Mouse (Mus musculus): ENCODE measurements around the gene Eif2b2. TPM values are rescaled to one million over a fixed set of nuclear protein-coding genes. Genes with fewer than 3 reads are reported as not detected.
A peak's percentile ranks its signal among the peaks of the same experiment; 100 is the strongest.

Gene Eif2b2
- polyA plus RNA-seq, 1 experiment from 2014 or later, result 84.4 TPM

GRCm38 (mm10) chr12:85264531-85264930 lies 45.2 kb downstream of the Eif2b2 start:
- H3K9me3 ChIP-seq, result no peaks in the 10 kb centered on the region
- peaks cover 8% of the 10 kb centered on the region; the same call in 1 of the 2 replicates for H3K4me1 ChIP-seq (replicated peaks)
- H3K27ac ChIP-seq, result no peak overlapping the region
- no peaks in the 10 kb centered on the region for H3K27me3 ChIP-seq
- peaks cover 20% of the 10 kb centered on the region for H3K36me3 ChIP-seq
- no peak overlapping the region for H3K9ac ChIP-seq
- H3K4me3 ChIP-seq, result no peak overlapping the region
- 76% methylated on average over 8 of the region's 8 CpGs for WGBS
- H3K4me2 ChIP-seq, result no peak overlapping the region
- no peak for ATAC-seq (ENCODE audit: low FRiP score)

GRCm38 (mm10) chr12:85264940-85265339 lies 45.7 kb downstream of the Eif2b2 start:
- Histone ChIP-seq H3K36me3 (peaks cover 20% of the 10 kb centered on the region), H3K27me3 (no peaks in the 10 kb centered on the region), H3K9me3 (no peaks in the 10 kb centered on the region), H3K4me1 (replicated peaks) (peaks cover 10% of the 10 kb centered on the region; the same call in 1 of the 2 replicates), H3K4me2 (no peak overlapping the region), H3K9ac (no peak overlapping the region), H3K4me3 (no peak overlapping the region), H3K27ac (no peak overlapping the region)
- 70% methylated on average over 7 of the region's 7 CpGs for WGBS
- ATAC-seq (ENCODE audit: low FRiP score), result no peak

GRCm38 (mm10) chr12:85266248-85266647 lies 47.0 kb downstream of the Eif2b2 start:
- WGBS, result 89% methylated on average over 3 of the region's 3 CpGs

GRCm38 (mm10) chr12:85269821-85270220 lies 50.5 kb downstream of the Eif2b2 start:
- 0 out of 2 replicates have a peak, but pooled peaks have one; percentile 6 for ATAC-seq (ENCODE audit: low FRiP score)
- H3K9ac ChIP-seq, result peak overlapping the region; percentile 77
- peak overlapping the region; percentile 52 for H3K4me3 ChIP-seq
- H3K4me2 ChIP-seq, result peak overlapping the region; percentile 55
- WGBS, result 64% methylated on average over 3 of the region's 3 CpGs
- peaks cover 16% of the 10 kb centered on the region for H3K36me3 ChIP-seq
- H3K27me3 ChIP-seq, result no peaks in the 10 kb centered on the region
- no peaks in the 10 kb centered on the region for H3K9me3 ChIP-seq
- H3K4me1 ChIP-seq (replicated peaks), result peaks cover 2% of the 10 kb centered on the region; the same call in 1 of the 2 replicates
- peak overlapping the region; percentile 85 for H3K27ac ChIP-seq

More at GRCm38 (mm10) chr12:85266248-85266647, 47.0 kb downstream of the Eif2b2 start:
- no peak overlapping the region for H3K9ac ChIP-seq
- no peak overlapping the region for H3K27ac ChIP-seq
- no peak overlapping the region for H3K4me3 ChIP-seq
- H3K4me2 ChIP-seq, result no peak overlapping the region
- H3K4me1 ChIP-seq (replicated peaks), result peaks cover 11% of the 10 kb centered on the region; the same call in 1 of the 2 replicates
- peaks cover 12% of the 10 kb centered on the region for H3K36me3 ChIP-seq
- H3K9me3 ChIP-seq, result no peaks in the 10 kb centered on the region
- H3K27me3 ChIP-seq, result no peaks in the 10 kb centered on the region
- ATAC-seq (ENCODE audit: low FRiP score), result no peak

GRCm38 (mm10) chr12:85270319-85270718 lies 51.0 kb downstream of the Eif2b2 start, which contains the start of gene Mlh3:
TSS of gene Mlh3 (minus strand) at chr12:85270599.
- Histone ChIP-seq H3K27ac (peak within 1 kb of the TSS; percentile 85), H3K4me2 (peak within 1 kb of the TSS; percentile 55), H3K9me3 (no peaks in the 10 kb centered on the region), H3K4me1 (replicated peaks) (peaks cover 2% of the 10 kb centered on the region; the same call in 1 of the 2 replicates), H3K4me3 (peak within 1 kb of the TSS; percentile 52), H3K36me3 (peaks cover 20% of the 10 kb centered on the region), H3K27me3 (no peaks in the 10 kb centered on the region), H3K9ac (peak within 1 kb of the TSS; percentile 77)
- ATAC-seq (ENCODE audit: low FRiP score), result peak; percentile 96
- under 1% methylated on average over 35 of the region's 35 CpGs for WGBS

- WGBS, result 76% methylated on average over 7 of the region's 7 CpGs
- Histone ChIP-seq H3K4me1 (replicated peaks) (peaks cover 2% of the 10 kb centered on the region; the same call in 1 of the 2 replicates), H3K4me2 (peak overlapping the region; percentile 55; the same call in 1 of the 2 replicates), H3K27ac (no peak overlapping the region), H3K36me3 (peaks cover 24% of the 10 kb centered on the region), H3K9ac (no peak overlapping the region), H3K9me3 (no peaks in the 10 kb centered on the region), H3K27me3 (no peaks in the 10 kb centered on the region), H3K4me3 (no peak overlapping the region)
- no peak for ATAC-seq (ENCODE audit: low FRiP score)
Measured at GRCm38 (mm10) chr12:85271132-85271842, 52.0 kb downstream of the Eif2b2 start.

GRCm38 (mm10) chr12:85271843-85272206 lies 52.5 kb downstream of the Eif2b2 start:
- Histone ChIP-seq H3K4me1 (replicated peaks) (peaks cover 2% of the 10 kb centered on the region; the same call in 1 of the 2 replicates), H3K36me3 (peaks cover 22% of the 10 kb centered on the region), H3K27me3 (no peaks in the 10 kb centered on the region), H3K4me2 (no peak overlapping the region), H3K9me3 (no peaks in the 10 kb centered on the region), H3K27ac (no peak overlapping the region), H3K4me3 (no peak overlapping the region), H3K9ac (no peak overlapping the region)
- no peak for ATAC-seq (ENCODE audit: low FRiP score)
- 79% methylated on average over 4 of the region's 4 CpGs for WGBS

GRCm38 (mm10) chr12:85273508-85273907 lies 54.2 kb downstream of the Eif2b2 start:
- Histone ChIP-seq H3K27ac (no peak overlapping the region), H3K27me3 (no peaks in the 10 kb centered on the region), H3K36me3 (peaks cover 18% of the 10 kb centered on the region), H3K4me3 (no peak overlapping the region), H3K4me2 (no peak overlapping the region), H3K9ac (no peak overlapping the region), H3K9me3 (no peaks in the 10 kb centered on the region), H3K4me1 (replicated peaks) (peaks cover 2% of the 10 kb centered on the region; the same call in 1 of the 2 replicates)
- WGBS, result 86% methylated on average over 10 of the region's 10 CpGs
- ATAC-seq (ENCODE audit: low FRiP score), result no peak

Small RNA genes lying within 50 kb of the gene (microRNA-seq; reads per million reads assigned to microRNA genes)
- gene Mir6938, result not detected

Other genes starting within 250 kb of the Eif2b2 start
- gene Fcf1, start 248.6 kb upstream of the Eif2b2 start, polyA plus RNA-seq (2015; fragmentation: Nextera tagmentation; extraction: Ambion mirVana), result 111 and 113 TPM in 2 replicates
- 30.9 and 32.6 TPM in 2 replicates for gene Arel1, start 248.6 kb upstream of the Eif2b2 start, polyA plus RNA-seq (2015; fragmentation: Nextera tagmentation; extraction: Ambion mirVana)
- gene Ylpm1, start 223.2 kb upstream of the Eif2b2 start, polyA plus RNA-seq (2015; fragmentation: Nextera tagmentation; extraction: Ambion mirVana), result 35.5 and 37.8 TPM in 2 replicates
- gene Prox2, start 108.7 kb upstream of the Eif2b2 start, polyA plus RNA-seq (2015; fragmentation: Nextera tagmentation; extraction: Ambion mirVana), result 2.0 and 2.2 TPM in 2 replicates
- 103 and 107 TPM in 2 replicates for gene Dlst, start 108.6 kb upstream of the Eif2b2 start, polyA plus RNA-seq (2015; fragmentation: Nextera tagmentation; extraction: Ambion mirVana)
- gene Rps6kl1, start 68.2 kb upstream of the Eif2b2 start, polyA plus RNA-seq (2015; fragmentation: Nextera tagmentation; extraction: Ambion mirVana), result 23.3 and 24.1 TPM in 2 replicates
- gene Pgf, start 41.7 kb upstream of the Eif2b2 start, polyA plus RNA-seq (2015; fragmentation: Nextera tagmentation; extraction: Ambion mirVana), result 7.5 and 9.4 TPM in 2 replicates
- gene Mlh3, start 51.1 kb downstream of the Eif2b2 start, polyA plus RNA-seq (2015; fragmentation: Nextera tagmentation; extraction: Ambion mirVana), result 9.2 and 9.8 TPM in 2 replicates
- gene Acyp1, start 69.0 kb downstream of the Eif2b2 start, polyA plus RNA-seq (2015; fragmentation: Nextera tagmentation; extraction: Ambion mirVana), result 65.8 and 72.4 TPM in 2 replicates
- gene Zc2hc1c, start 69.1 kb downstream of the Eif2b2 start, polyA plus RNA-seq (2015; fragmentation: Nextera tagmentation; extraction: Ambion mirVana), result 1.2 and 1.5 TPM in 2 replicates
- gene Nek9, start 119.9 kb downstream of the Eif2b2 start, polyA plus RNA-seq (2015; fragmentation: Nextera tagmentation; extraction: Ambion mirVana), result 12.8 and 13.7 TPM in 2 replicates
- gene Tmed10, start 155.4 kb downstream of the Eif2b2 start, polyA plus RNA-seq (2015; fragmentation: Nextera tagmentation; extraction: Ambion mirVana), result 198 TPM in 2 replicates